Comparison of ENCODE assay signal across 8 mouse cellular contexts in the genomic region with DNA sequence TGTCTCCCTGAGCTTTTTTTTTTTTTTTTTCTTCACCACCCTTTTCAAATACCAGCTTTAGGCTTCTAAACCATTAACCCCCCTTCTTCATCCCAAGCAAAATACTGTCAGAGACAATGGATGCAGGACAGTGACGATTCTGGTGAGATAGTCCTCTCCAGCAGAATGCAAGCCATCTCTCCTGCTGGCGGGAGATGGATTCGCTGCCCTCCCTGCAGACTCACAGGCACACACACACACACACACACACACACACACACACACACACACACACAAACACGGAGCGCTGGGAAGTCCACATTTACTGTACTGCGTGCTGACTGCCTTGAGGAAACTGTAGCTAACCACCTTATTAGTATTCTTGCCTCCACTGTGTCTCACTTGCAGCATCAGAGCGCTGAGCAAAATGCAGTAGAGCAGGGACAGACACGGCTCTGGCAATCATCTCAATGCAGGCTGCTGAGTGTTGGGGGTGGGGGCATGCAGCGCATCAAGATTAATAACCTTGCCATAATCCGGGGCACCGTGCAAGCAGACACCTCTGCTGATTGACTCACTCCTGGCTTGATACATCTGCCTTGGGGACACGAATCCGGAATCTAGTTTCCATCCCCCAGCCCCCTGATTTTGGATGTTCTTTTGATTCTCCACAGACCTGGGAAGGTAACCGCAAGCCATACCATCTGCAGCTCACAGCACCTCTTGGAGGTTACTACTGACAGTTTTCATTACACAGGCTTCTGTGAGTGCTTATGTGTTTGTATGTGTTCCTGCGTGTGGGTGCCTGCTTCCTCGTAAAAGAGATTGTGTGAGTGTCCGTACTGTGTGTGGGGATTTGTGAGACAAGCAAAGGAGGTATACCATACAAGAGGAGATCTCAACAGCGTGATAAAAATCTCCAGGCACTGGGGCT. TPM values are rescaled to one million over a fixed set of nuclear protein-coding genes. Genes with fewer than 3 reads are reported as not detected.
DNase-seq lines count a peak whose midpoint lies in the region; ATAC-seq and TF ChIP-seq lines count a peak whose summit lies in the region.

Lrrc4c (plus strand) TSS at position 783 of the 913 bp plus-strand sequence.

- no peaks in the 10 kb centered on the region for H3K9me3 ChIP-seq in forebrain, embryonic 12.5 days
- H3K9me3 ChIP-seq in midbrain, embryonic 13.5 days = no peaks in the 10 kb centered on the region

- 4% methylated on average over 18 of the region's 18 CpGs for WGBS in forebrain, embryonic 12.5 days
- 2% methylated on average over 18 of the region's 18 CpGs for WGBS in midbrain, embryonic 13.5 days
- 10% methylated on average over 18 of the region's 18 CpGs for WGBS in lung, adult 2 months

- H3K4me2 ChIP-seq in forebrain, embryonic 12.5 days = peak within 1 kb of the TSS; percentile 66
- peak within 1 kb of the TSS; percentile 82 for H3K4me2 ChIP-seq in midbrain, embryonic 13.5 days (replicated peaks)

- peak within 1 kb of the TSS; percentile 50; the same call in 1 of the 2 replicates for H3K27ac ChIP-seq in forebrain, embryonic 12.5 days
- peak within 1 kb of the TSS; percentile 77 for H3K27ac ChIP-seq in midbrain, embryonic 13.5 days

- peak; percentile 89 for ATAC-seq in forebrain, embryonic 12.5 days (ENCODE audit: low FRiP score)
- ATAC-seq in midbrain, embryonic 13.5 days = peak; percentile 93

- DNase-seq in Muller cell, postnatal 12 days (ENCODE audit: inconsistent ontology term) = peak; percentile 49
- peak; percentile 30 for DNase-seq in brain, embryonic 18.5 days (ENCODE audit: low read depth, low spot score)
- peak; percentile 37 to 56 for DNase-seq in layer of hippocampus, adult 8-10 months (ENCODE audit: low spot score in 2 of 2)
- DNase-seq in T-cell, adult 2 months (ENCODE audit: low spot score) = no peak
- no peak for DNase-seq in lung, postnatal 25 days (ENCODE audit: low spot score)
- no peak for DNase-seq in lung, adult 2 months

- H3K27me3 ChIP-seq in forebrain, embryonic 12.5 days = no peaks in the 10 kb centered on the region
- no peaks in the 10 kb centered on the region for H3K27me3 ChIP-seq in midbrain, embryonic 13.5 days

- H3K4me1 ChIP-seq in forebrain, embryonic 12.5 days = peaks cover 21% of the 10 kb centered on the region
- H3K4me1 ChIP-seq in midbrain, embryonic 13.5 days (replicated peaks) = peaks cover 25% of the 10 kb centered on the region
- H3K4me1 ChIP-seq in lung, adult 2 months (ENCODE audit: control insufficient read depth, insufficient read depth, low read length) = no peaks in the 10 kb centered on the region

- no peak for TF ChIP-seq POLR2A in lung, adult 2 months (IDR thresholded peaks at IDR 0.05; ENCODE audit: borderline replicate concordance, extremely low read depth, low read depth, low read length)

- H3K4me3 ChIP-seq in forebrain, embryonic 12.5 days (replicated peaks) = peak within 1 kb of the TSS; percentile 42
- peak within 1 kb of the TSS; percentile 55 for H3K4me3 ChIP-seq in midbrain, embryonic 13.5 days (replicated peaks)
- H3K4me3 ChIP-seq in lung, adult 2 months (replicated peaks; ENCODE audit: extremely low read depth, low read depth, low read length) = no peak within 1 kb of the TSS

- no peak for TF ChIP-seq CTCF in lung, adult 2 months (IDR thresholded peaks at IDR 0.05; ENCODE audit: insufficient read depth, low read length)

- H3K36me3 ChIP-seq in forebrain, embryonic 12.5 days (replicated peaks) = no peaks in the 10 kb centered on the region
- no peaks in the 10 kb centered on the region for H3K36me3 ChIP-seq in midbrain, embryonic 13.5 days

- peak within 1 kb of the TSS; percentile 48 for H3K9ac ChIP-seq in forebrain, embryonic 12.5 days
- peak within 1 kb of the TSS; percentile 67 for H3K9ac ChIP-seq in midbrain, embryonic 13.5 days (replicated peaks)

RNA-seq across cellular contexts. Expression of gene Lrrc4c, which starts in this region (rescaled TPM):
- polyA plus RNA-seq in forebrain, embryonic 12.5 days (2016; fragmentation: Nextera tagmentation; extraction: Ambion mirVana) = 11.2 and 13.4 TPM in 2 replicates
- 10 to 100 TPM; 67.3 to 78.3 (median 72.0) TPM for total RNA-seq in layer of hippocampus, adult 8-10 months (2022)
- 17.1 and 22.0 TPM in 2 replicates for polyA plus RNA-seq in midbrain, embryonic 13.5 days (2015; fragmentation: Nextera tagmentation; extraction: Ambion mirVana)
- polyA plus RNA-seq in lung, adult 2 months (2012; rRNA removed) = 0.51 and 0.58 TPM in 2 replicates

Comparison
In these comparisons a context has a peak if more than half of its experiments do, and no peak if none do; other contexts are left out.
1. DNase-seq: peak in Muller cell, postnatal 12 days (single experiment), brain, embryonic 18.5 days (single experiment) and layer of hippocampus, adult 8-10 months (2 of 2); none in T-cell, adult 2 months (single experiment), lung, postnatal 25 days (single experiment) and lung, adult 2 months (single experiment).